In the genomic region with DNA sequence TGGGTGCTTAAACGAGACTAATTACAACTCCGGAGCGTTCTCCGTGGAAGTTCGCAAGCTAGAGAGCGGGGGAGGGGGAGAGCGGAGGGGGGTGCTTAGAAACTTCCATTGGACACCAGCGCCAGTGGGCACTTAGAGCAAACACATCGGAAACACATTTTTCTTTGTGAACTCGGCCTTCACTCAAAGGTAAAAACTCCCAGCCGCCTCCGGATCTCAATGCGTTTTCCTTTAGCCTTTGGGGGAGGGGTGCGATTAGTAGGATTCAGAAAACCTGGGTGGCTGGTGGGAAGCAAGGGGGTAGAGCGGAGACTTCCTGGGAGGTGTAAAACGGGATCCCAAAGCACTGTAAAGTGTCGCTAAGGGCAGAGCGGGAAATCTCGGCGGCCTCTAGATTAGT, we compare ENCODE assay signal across 8 mouse cellular contexts. TPM values are rescaled to one million over a fixed set of nuclear protein-coding genes. Genes with fewer than 3 reads are reported as not detected.
DNase-seq lines count a peak whose midpoint lies in the region; ATAC-seq and TF ChIP-seq lines count a peak whose summit lies in the region.

No protein-coding gene starts in this region.

- DNase-seq in 416B (ENCODE audit: low read depth) (peak; percentile 63), R1 (ENCODE audit: low read depth, low spot score) (peak; percentile 80)
- peak; percentile 26 for DNase-seq in midbrain, postnatal 0 days (ENCODE audit: low spot score)
- no peak for DNase-seq in gastrocnemius, postnatal 10 days
- no peak for DNase-seq in cerebellum, adult 11 months
- DNase-seq in thymus, postnatal 10 days (ENCODE audit: low spot score in 2 of 2), result no peak

- no peaks in the 10 kb centered on the region for H3K36me3 ChIP-seq in forebrain, embryonic 15.5 days
- peaks cover 21% of the 10 kb centered on the region for H3K36me3 ChIP-seq in kidney, embryonic 15.5 days
- H3K36me3 ChIP-seq in midbrain, postnatal 0 days (ENCODE audit: insufficient read depth, low read length), result no peaks in the 10 kb centered on the region

- peak overlapping the region; percentile 93 for H3K4me2 ChIP-seq in forebrain, embryonic 15.5 days (replicated peaks)
- peak overlapping the region; percentile 98 for H3K4me2 ChIP-seq in kidney, embryonic 15.5 days
- H3K4me2 ChIP-seq in midbrain, postnatal 0 days (ENCODE audit: low read depth, low read length, poor library complexity, severe bottlenecking), result peak overlapping the region; percentile 88

- H3K4me1 ChIP-seq in forebrain, embryonic 15.5 days, result peaks cover 50% of the 10 kb centered on the region
- H3K4me1 ChIP-seq in kidney, embryonic 15.5 days, result peaks cover 33% of the 10 kb centered on the region
- peaks cover 16% of the 10 kb centered on the region for H3K4me1 ChIP-seq in midbrain, postnatal 0 days (ENCODE audit: insufficient read depth, low read length)

- H3K9ac ChIP-seq in forebrain, embryonic 15.5 days (replicated peaks), result peak overlapping the region; percentile 1; the same call in 1 of the 2 replicates
- peak overlapping the region; percentile 93 for H3K9ac ChIP-seq in kidney, embryonic 15.5 days
- no peak overlapping the region for H3K9ac ChIP-seq in midbrain, postnatal 0 days (replicated peaks; ENCODE audit: low read length, poor library complexity, severe bottlenecking)

- no peak overlapping the region for H3K27ac ChIP-seq in forebrain, embryonic 15.5 days (replicated peaks)
- H3K27ac ChIP-seq in kidney, embryonic 15.5 days, result peak overlapping the region; percentile 98
- H3K27ac ChIP-seq in midbrain, postnatal 0 days (ENCODE audit: low read depth, low read length), result no peak overlapping the region

- WGBS in forebrain, embryonic 15.5 days, result under 1% methylated on average over 20 of the region's 20 CpGs
- WGBS in kidney, embryonic 15.5 days, result 1% methylated on average over 20 of the region's 20 CpGs
- 1% methylated on average over 20 of the region's 20 CpGs for WGBS in midbrain, postnatal 0 days

- no peaks in the 10 kb centered on the region for H3K9me3 ChIP-seq in forebrain, embryonic 15.5 days
- H3K9me3 ChIP-seq in kidney, embryonic 15.5 days (replicated peaks), result no peaks in the 10 kb centered on the region
- no peaks in the 10 kb centered on the region for H3K9me3 ChIP-seq in midbrain, postnatal 0 days (ENCODE audit: low read length)

- no peak for ATAC-seq in forebrain, embryonic 15.5 days (replicated peaks)
- ATAC-seq in kidney, embryonic 15.5 days (replicated peaks; ENCODE audit: low FRiP score), result no peak
- ATAC-seq in midbrain, postnatal 0 days (ENCODE audit: low FRiP score), result no peak

- no peak for TF ChIP-seq CTCF in midbrain, postnatal 0 days (IDR thresholded peaks at IDR 0.05)

- H3K27me3 ChIP-seq in forebrain, embryonic 15.5 days, result peaks cover 13% of the 10 kb centered on the region; the same call in 1 of the 2 replicates
- no peaks in the 10 kb centered on the region for H3K27me3 ChIP-seq in kidney, embryonic 15.5 days
- peaks cover 21% of the 10 kb centered on the region for H3K27me3 ChIP-seq in midbrain, postnatal 0 days (ENCODE audit: insufficient read depth, low read length)

- peak overlapping the region; percentile 57 for H3K4me3 ChIP-seq in forebrain, embryonic 15.5 days
- H3K4me3 ChIP-seq in kidney, embryonic 15.5 days (replicated peaks), result peak overlapping the region; percentile 93
- H3K4me3 ChIP-seq in midbrain, postnatal 0 days (ENCODE audit: low read depth, low read length), result peak overlapping the region; percentile 46

RNA-seq across cellular contexts. Expression of a gene that starts 2.0 kb away (rescaled TPM):
- 1.4 and 1.8 TPM in 2 replicates for polyA plus RNA-seq in forebrain, embryonic 15.5 days (2015; fragmentation: Nextera tagmentation; extraction: Ambion mirVana)
- 28.3 and 30.3 TPM in 2 replicates for polyA plus RNA-seq in kidney, embryonic 15.5 days (2015; fragmentation: Nextera tagmentation; extraction: Ambion mirVana)
- 0.85 and 0.99 TPM in 2 replicates for total RNA-seq in midbrain, postnatal 0 days (2014; rRNA removed)
- polyA plus RNA-seq in midbrain, postnatal 0 days (2015; fragmentation: Nextera tagmentation; extraction: Ambion mirVana), result 0.30 and 0.32 TPM in 2 replicates
- total RNA-seq in gastrocnemius, postnatal 10 days (2021), result under 1 TPM; 0.21 to 0.23 TPM

Comparison
In these comparisons a context has a peak if more than half of its experiments do, and no peak if none do; other contexts are left out.
1. DNase-seq: peak in 416B (single experiment), R1 (single experiment) and midbrain, postnatal 0 days (single experiment); none in gastrocnemius, postnatal 10 days (single experiment), cerebellum, adult 11 months (single experiment) and thymus, postnatal 10 days (0 of 2).
2. RNA of a gene that starts 2.0 kb away (polyA plus RNA-seq): 28.3 to 30.3 TPM in kidney, embryonic 15.5 days; 1.4 to 1.8 TPM in forebrain, embryonic 15.5 days and 0.30 to 0.32 TPM in midbrain, postnatal 0 days; every median in the first group is over 10 times any median in the second.
3. Peak in every context shown above with its lines, with median percentiles within 50 percentile points of each other: H3K4me2 ChIP-seq and H3K4me3 ChIP-seq.